15 mouse cellular contexts compared by ENCODE assay signal in genomic region chr17:83978858-83979470, GRCm38 (mm10).
DNase-seq lines count a peak whose midpoint lies in the region; ATAC-seq and TF ChIP-seq lines count a peak whose summit lies in the region.
"Had no signal": no experiment of that assay in that cellular context is flagged by ENCODE, and none has a peak within 500 bp of the region (broad histone marks: within the 10 kb centered on the region; RNA-seq: fewer than 3 reads in every experiment).

No protein-coding gene starts in this region.

- H3K9me3 ChIP-seq in heart, embryonic 11.5 days (replicated peaks; ENCODE audit: control insufficient read depth, low read length): no peaks in the 10 kb centered on the region
- no peaks in the 10 kb centered on the region for H3K9me3 ChIP-seq in embryonic facial prominence, embryonic 14.5 days (ENCODE audit: control insufficient read depth, low read length)
- H3K9me3 ChIP-seq: liver, embryonic 13.5 days had no signal

- H3K27me3 ChIP-seq in heart, adult 2 months (ENCODE audit: control insufficient read depth, insufficient read depth, low read length): no peaks in the 10 kb centered on the region
- no peaks in the 10 kb centered on the region for H3K27me3 ChIP-seq in heart, embryonic 11.5 days (ENCODE audit: control insufficient read depth, insufficient read depth, low read length)
- H3K27me3 ChIP-seq in embryonic facial prominence, embryonic 14.5 days (replicated peaks; ENCODE audit: control insufficient read depth, insufficient read depth, low read length): no peaks in the 10 kb centered on the region
- H3K27me3 ChIP-seq: liver, embryonic 13.5 days had no signal

- H3K27ac ChIP-seq in heart, adult 2 months: peak overlapping the region; percentile 52
- H3K27ac ChIP-seq in heart, embryonic 11.5 days (ENCODE audit: low read depth, low read length): no peak overlapping the region
- H3K27ac ChIP-seq in embryonic facial prominence, embryonic 14.5 days (replicated peaks; ENCODE audit: low read depth, low read length): 0 out of 2 replicates have a peak overlapping the region, but pooled peaks have one; percentile 50
- H3K27ac ChIP-seq: left cerebral cortex, adult 2 months; liver, embryonic 13.5 days had no signal

- TF ChIP-seq POLR2A in heart, adult 2 months (IDR thresholded peaks at IDR 0.05; ENCODE audit: insufficient read depth, low read depth, low read length): no peak

- no peaks in the 10 kb centered on the region for H3K79me2 ChIP-seq in heart, adult 2 months (replicated peaks; ENCODE audit: control insufficient read depth, insufficient read depth, low read length)

- no peak overlapping the region for H3K9ac ChIP-seq in heart, adult 2 months (ENCODE audit: low read depth, low read length)
- H3K9ac ChIP-seq in heart, embryonic 11.5 days (ENCODE audit: low read depth, low read length): no peak overlapping the region
- no peak overlapping the region for H3K9ac ChIP-seq in embryonic facial prominence, embryonic 14.5 days (ENCODE audit: low read depth, low read length)
- H3K9ac ChIP-seq: liver, embryonic 13.5 days had no signal

- no peak for TF ChIP-seq CTCF in heart, adult 2 months (IDR thresholded peaks at IDR 0.05)

- ATAC-seq in heart, embryonic 11.5 days (replicated peaks; ENCODE audit: insufficient number of reproducible peaks, low FRiP score, low TSS enrichment): no peak
- peak; percentile 23; the same call in 1 of the 2 replicates for ATAC-seq in embryonic facial prominence, embryonic 14.5 days (ENCODE audit: low read depth)

- TF ChIP-seq EP300 in heart, adult 2 months (IDR thresholded peaks at IDR 0.05; ENCODE audit: insufficient read depth, low read depth, low read length): no peak

- peaks cover 45% of the 10 kb centered on the region for H3K4me1 ChIP-seq in heart, adult 2 months (ENCODE audit: control insufficient read depth, insufficient read depth, low read length)
- peaks cover 12% of the 10 kb centered on the region for H3K4me1 ChIP-seq in heart, embryonic 11.5 days (ENCODE audit: control insufficient read depth, insufficient read depth, low read length)
- peaks cover 46% of the 10 kb centered on the region for H3K4me1 ChIP-seq in embryonic facial prominence, embryonic 14.5 days (ENCODE audit: control insufficient read depth, insufficient read depth, low read length)

- no peak overlapping the region for H3K4me2 ChIP-seq in heart, embryonic 11.5 days
- H3K4me2 ChIP-seq in embryonic facial prominence, embryonic 14.5 days (ENCODE audit: low read depth, low read length): peak overlapping the region; percentile 5; the same call in 1 of the 2 replicates
- H3K4me2 ChIP-seq: liver, embryonic 13.5 days had no signal

- intact Hi-C loops in heart, adult 2 months (cut with DNase I): no loop called here

- 64% methylated on average over 7 of the region's 7 CpGs for WGBS in heart, adult 2 months
- WGBS in heart, embryonic 11.5 days (ENCODE audit: insufficient replicate concordance): 72% methylated on average over 7 of the region's 7 CpGs
- 25% methylated on average over 7 of the region's 7 CpGs for WGBS in embryonic facial prominence, embryonic 14.5 days

- peak in 1 of 2 experiments; percentile 33 for DNase-seq in heart, adult 2 months
- peak; percentile 48 for DNase-seq in lung, postnatal 10 days
- DNase-seq in lung, postnatal 36 days: no peak
- DNase-seq in embryonic facial prominence, embryonic 14.5 days (ENCODE audit: low spot score): peak; percentile 84
- DNase-seq in skeletal muscle tissue, adult 2 months (ENCODE audit: low read depth, low spot score): peak; percentile 29
- DNase-seq in testis, postnatal 14 days (ENCODE audit: low spot score): no peak
- DNase-seq in adrenal gland, adult 2 months: no peak
- DNase-seq: adrenal gland, adult 8-10 months; heart, adult 11 months; heart, postnatal 14 days; liver, embryonic 13.5 days; right cerebral cortex, postnatal 25 days; thymus, postnatal 14 days had no signal

- no peaks in the 10 kb centered on the region for H3K36me3 ChIP-seq in heart, adult 2 months (ENCODE audit: control insufficient read depth, insufficient read depth, low read length)
- no peaks in the 10 kb centered on the region for H3K36me3 ChIP-seq in heart, embryonic 11.5 days (ENCODE audit: control insufficient read depth, insufficient read depth, low read length)
- no peaks in the 10 kb centered on the region for H3K36me3 ChIP-seq in embryonic facial prominence, embryonic 14.5 days (ENCODE audit: control insufficient read depth, insufficient read depth, low read length)
- H3K36me3 ChIP-seq: liver, embryonic 13.5 days had no signal

- no peak overlapping the region for H3K4me3 ChIP-seq in heart, adult 2 months
- no peak overlapping the region for H3K4me3 ChIP-seq in heart, embryonic 11.5 days (ENCODE audit: low read depth, low read length)
- no peak overlapping the region for H3K4me3 ChIP-seq in embryonic facial prominence, embryonic 14.5 days (ENCODE audit: low read depth, low read length)
- H3K4me3 ChIP-seq: left cerebral cortex, adult 2 months; liver, embryonic 13.5 days had no signal

Comparison
In these comparisons a context has a peak if more than half of its experiments do, and no peak if none do; other contexts are left out.
1. DNase-seq: peak in lung, postnatal 10 days (single experiment), embryonic facial prominence, embryonic 14.5 days (single experiment) and skeletal muscle tissue, adult 2 months (single experiment); none in lung, postnatal 36 days (single experiment), testis, postnatal 14 days (single experiment) and adrenal gland, adult 2 months (single experiment).